ENCODE assay signal across 9 mouse cellular contexts in the genomic region with DNA sequence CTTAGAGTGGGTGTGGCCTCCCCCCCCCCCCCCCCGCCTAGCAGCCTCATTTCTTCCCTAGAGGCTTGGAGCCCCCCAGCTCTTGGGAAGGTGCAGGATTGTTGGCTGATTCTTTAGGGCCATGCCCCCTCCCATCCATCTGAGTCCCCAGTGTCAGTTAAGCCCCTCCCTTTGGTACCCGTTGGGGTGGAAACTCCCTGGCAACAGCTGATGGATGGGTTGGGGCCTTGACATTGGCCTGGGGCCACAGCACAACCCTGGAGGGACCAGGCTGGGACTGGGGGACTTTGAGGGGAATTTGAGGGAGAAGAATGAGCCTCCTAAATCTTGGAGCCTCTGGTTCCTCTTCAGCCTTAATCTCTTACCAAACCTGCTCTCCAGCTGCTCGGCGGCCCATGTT. TPM values are rescaled to one million over a fixed set of nuclear protein-coding genes. Genes with fewer than 3 reads are reported as not detected.
A peak's percentile ranks its signal among the peaks of the same experiment; 100 is the strongest.
DNase-seq lines count a peak whose midpoint lies in the region; ATAC-seq and TF ChIP-seq lines count a peak whose summit lies in the region.
"Had no signal": no experiment of that assay in that cellular context is flagged by ENCODE, and none has a peak within 500 bp of the region (broad histone marks: within the 10 kb centered on the region; RNA-seq: fewer than 3 reads in every experiment).

No protein-coding gene starts in this region.

- 37% methylated on average over 4 of the region's 4 CpGs for WGBS in kidney, adult 2 months
- 36% methylated on average over 3 of the region's 4 CpGs for whole genome bisulfite sequencing in embryonic facial prominence, embryonic 14.5 days
- 27% methylated on average over 3 of the region's 4 CpGs for WGBS in hindbrain, embryonic 12.5 days
- WGBS in midbrain, embryonic 16.5 days: 10% methylated on average over 3 of the region's 4 CpGs

- ATAC-seq in embryonic facial prominence, embryonic 14.5 days (ENCODE audit: low read depth): no peak
- no peak for ATAC-seq in hindbrain, embryonic 12.5 days (ENCODE audit: low FRiP score)
- no peak for ATAC-seq in midbrain, embryonic 16.5 days

- H3K9ac ChIP-seq in embryonic facial prominence, embryonic 14.5 days (ENCODE audit: low read depth, low read length): no peak overlapping the region
- H3K9ac ChIP-seq in hindbrain, embryonic 12.5 days: no peak overlapping the region
- H3K9ac ChIP-seq in midbrain, embryonic 16.5 days (ENCODE audit: low read depth, low read length): peak overlapping the region; percentile 33

- intact Hi-C loops in gastrocnemius, postnatal 36 days (cut with DNase I): no loop called here

- TF ChIP-seq CTCF in kidney, adult 2 months (conservative IDR thresholded peaks at IDR 0.05; ENCODE audit: insufficient read depth, insufficient read length, low read depth, low read length): no peak

- no peak for DNase-seq in kidney, adult 2 months
- no peak for DNase-seq in kidney, adult 11 months
- DNase-seq in embryonic facial prominence, embryonic 14.5 days (ENCODE audit: low spot score): no peak
- DNase-seq in gastrocnemius, postnatal 36 days: no peak
- no peak for DNase-seq in T-cell, adult 2 months (ENCODE audit: low spot score)
- DNase-seq: cerebellum, adult 11 months had no signal

- TF ChIP-seq POLR2A in kidney, adult 2 months (IDR thresholded peaks at IDR 0.05; ENCODE audit: low read depth, low read length): no peak

- no peaks in the 10 kb centered on the region for H3K36me3 ChIP-seq in kidney, adult 2 months (ENCODE audit: control insufficient read depth, insufficient read depth, low read length)
- peaks cover 11% of the 10 kb centered on the region; the same call in 1 of the 2 replicates for H3K36me3 ChIP-seq in embryonic facial prominence, embryonic 14.5 days (ENCODE audit: control insufficient read depth, insufficient read depth, low read length)
- H3K36me3 ChIP-seq in hindbrain, embryonic 12.5 days: 0 out of 2 replicates have a peak, but pooled peaks cover 7% of the 10 kb centered on the region
- peaks cover 3% of the 10 kb centered on the region; the same call in 1 of the 2 replicates for H3K36me3 ChIP-seq in midbrain, embryonic 16.5 days (ENCODE audit: control insufficient read depth, insufficient read depth, low read length)

- H3K4me2 ChIP-seq in embryonic facial prominence, embryonic 14.5 days (ENCODE audit: low read depth, low read length): peak overlapping the region; percentile 40; the same call in 1 of the 2 replicates
- H3K4me2 ChIP-seq in hindbrain, embryonic 12.5 days (replicated peaks): 0 out of 2 replicates have a peak overlapping the region, but pooled peaks have one; percentile 22
- H3K4me2 ChIP-seq in midbrain, embryonic 16.5 days (ENCODE audit: low read length): no peak overlapping the region

- no peaks in the 10 kb centered on the region for H3K27me3 ChIP-seq in kidney, adult 2 months (replicated peaks; ENCODE audit: control insufficient read depth, insufficient read depth, low read length)
- no peaks in the 10 kb centered on the region for H3K27me3 ChIP-seq in embryonic facial prominence, embryonic 14.5 days (replicated peaks; ENCODE audit: control insufficient read depth, insufficient read depth, low read length)
- no peaks in the 10 kb centered on the region for H3K27me3 ChIP-seq in hindbrain, embryonic 12.5 days
- H3K27me3 ChIP-seq in midbrain, embryonic 16.5 days (ENCODE audit: control insufficient read depth, insufficient read depth, low read depth, low read length): no peaks in the 10 kb centered on the region

- H3K4me3 ChIP-seq in kidney, adult 2 months (ENCODE audit: insufficient read depth, low read depth, low read length): no peak overlapping the region
- no peak overlapping the region for H3K4me3 ChIP-seq in embryonic facial prominence, embryonic 14.5 days (ENCODE audit: low read depth, low read length)
- no peak overlapping the region for H3K4me3 ChIP-seq in hindbrain, embryonic 12.5 days
- no peak overlapping the region for H3K4me3 ChIP-seq in midbrain, embryonic 16.5 days (ENCODE audit: low read depth, low read length)

- no peaks in the 10 kb centered on the region for H3K9me3 ChIP-seq in embryonic facial prominence, embryonic 14.5 days (ENCODE audit: control insufficient read depth, low read length)
- H3K9me3 ChIP-seq in hindbrain, embryonic 12.5 days (replicated peaks): no peaks in the 10 kb centered on the region
- H3K9me3 ChIP-seq in midbrain, embryonic 16.5 days (replicated peaks; ENCODE audit: control insufficient read depth, low read length, poor library complexity, severe bottlenecking): no peaks in the 10 kb centered on the region

- H3K4me1 ChIP-seq in kidney, adult 2 months (ENCODE audit: control insufficient read depth, insufficient read depth, low read length): peaks cover 31% of the 10 kb centered on the region
- H3K4me1 ChIP-seq in embryonic facial prominence, embryonic 14.5 days (ENCODE audit: control insufficient read depth, insufficient read depth, low read length): peaks cover 70% of the 10 kb centered on the region
- H3K4me1 ChIP-seq in hindbrain, embryonic 12.5 days: peaks cover 81% of the 10 kb centered on the region
- peaks cover 78% of the 10 kb centered on the region for H3K4me1 ChIP-seq in midbrain, embryonic 16.5 days (ENCODE audit: control insufficient read depth, insufficient read depth, low read length)

- H3K27ac ChIP-seq in kidney, adult 2 months (ENCODE audit: insufficient read depth, low read depth, low read length): peak overlapping the region; percentile 64; the same call in 1 of the 2 replicates
- peak overlapping the region; percentile 84 for H3K27ac ChIP-seq in embryonic facial prominence, embryonic 14.5 days (replicated peaks; ENCODE audit: low read depth, low read length)
- H3K27ac ChIP-seq in hindbrain, embryonic 12.5 days: peak overlapping the region; percentile 81
- peak overlapping the region; percentile 47; the same call in 1 of the 2 replicates for H3K27ac ChIP-seq in midbrain, embryonic 16.5 days (ENCODE audit: low read length)

RNA-seq across cellular contexts. Expression of gene Ahdc1, which starts 13.3 kb away (rescaled TPM):
- polyA plus RNA-seq in kidney, adult 2 months (2012; rRNA removed): 22.2 and 23.3 TPM in 2 replicates
- 11.0 and 11.7 TPM in 2 replicates for polyA plus RNA-seq in embryonic facial prominence, embryonic 14.5 days (2014; fragmentation: Nextera tagmentation; extraction: Ambion mirVana)
- 12.8 and 15.3 TPM in 2 replicates for polyA plus RNA-seq in hindbrain, embryonic 12.5 days (2016; fragmentation: Nextera tagmentation; extraction: Ambion mirVana)
- 11.2 and 12.5 TPM in 2 replicates for polyA plus RNA-seq in midbrain, embryonic 16.5 days (2015; fragmentation: Nextera tagmentation; extraction: Ambion mirVana)
- total RNA-seq in gastrocnemius, postnatal 36 days (2021): 10 to 100 TPM; 27.4 to 31.7 TPM

RNA-seq across cellular contexts. Expression of gene Fgr, which starts 50.5 kb away (rescaled TPM):
- polyA plus RNA-seq in kidney, adult 2 months (2012; rRNA removed): 1.8 and 2.5 TPM in 2 replicates
- polyA plus RNA-seq in embryonic facial prominence, embryonic 14.5 days (2014; fragmentation: Nextera tagmentation; extraction: Ambion mirVana): 0.48 and 0.85 TPM in 2 replicates
- polyA plus RNA-seq in hindbrain, embryonic 12.5 days (2016; fragmentation: Nextera tagmentation; extraction: Ambion mirVana): 0.08 TPM in 1 of 2 replicates, not detected in the other
- polyA plus RNA-seq in midbrain, embryonic 16.5 days (2015; fragmentation: Nextera tagmentation; extraction: Ambion mirVana): 0.05 TPM in 1 of 2 replicates, not detected in the other
- total RNA-seq in gastrocnemius, postnatal 36 days (2021): under 1 TPM in 1 of 2 experiments, not detected in 1; 0.10 TPM
- total RNA-seq: layer of hippocampus, postnatal 14 days had no signal
